Mouse (Mus musculus) left cerebral cortex, adult 18-20 months (tissue): Measurements from ENCODE around the gene Gm20695. TPM values are rescaled to one million over a fixed set of nuclear protein-coding genes. Genes with fewer than 3 reads are reported as not detected.

Source experiments
- DNase-seq, 2 experiments: peaks; one replicate each; pipeline ENCODE4 v3.0.0; 2021 to 2022; ENCODE audit warnings: low spot score in 2 of 2, mixed read lengths in 1 of 2
- total RNA-seq, 2 experiments: library from RNA; stranded (reverse); gene quantifications; 2 replicates each; pipeline ENCODE4 v1.2.3; 2021

Gm20695 gene
- total RNA-seq, 2 experiments from 2014 or later: not detected

GRCm38 (mm10) chr16:3893739-3894138 is 9.3 kb downstream of the Gm20695 start:
- no peak for DNase-seq

- no peak for DNase-seq
These were observed 10.8 kb downstream of the Gm20695 start for GRCm38 (mm10) chr16:3895173-3895792.

- DNase-seq: no peak
These were observed 11.6 kb downstream of the Gm20695 start for GRCm38 (mm10) chr16:3896046-3896445.

GRCm38 (mm10) chr16:3896553-3896952 is 12.1 kb downstream of the Gm20695 start:
- DNase-seq: no peak

- DNase-seq: no peak
These were observed 23.0 kb downstream of the Gm20695 start for GRCm38 (mm10) chr16:3907471-3907870.

GRCm38 (mm10) chr16:3908537-3909111 is 24.2 kb downstream of the Gm20695 start, which contains the start of the genes 1700037C18Rik and Cluap1:
Gene 1700037C18Rik, minus strand, starts transcription at chr16:3908689.
Gene Cluap1, plus strand, starts transcription at chr16:3908801.
- peak; percentile 91 to 92 for DNase-seq

GRCm38 (mm10) chr16:3909118-3909517 is 24.7 kb downstream of the Gm20695 start:
- DNase-seq: no peak

- no peak for DNase-seq
These were observed 36.3 kb downstream of the Gm20695 start for GRCm38 (mm10) chr16:3920756-3921155.

GRCm38 (mm10) chr16:3923515-3923914 is 39.1 kb downstream of the Gm20695 start:
- no peak for DNase-seq

- no peak for DNase-seq
These were observed 39.5 kb downstream of the Gm20695 start for GRCm38 (mm10) chr16:3923966-3924365.

- DNase-seq: no peak
These were observed 44.1 kb downstream of the Gm20695 start for GRCm38 (mm10) chr16:3928582-3928981.

GRCm38 (mm10) chr16:3929151-3929550 is 44.7 kb downstream of the Gm20695 start:
- DNase-seq: no peak

- DNase-seq: no peak
These were observed 49.1 kb downstream of the Gm20695 start for GRCm38 (mm10) chr16:3933536-3933935.

- no peak for DNase-seq
These were observed 49.6 kb downstream of the Gm20695 start for GRCm38 (mm10) chr16:3934091-3934490.

- no peak for DNase-seq
These were observed 50.3 kb downstream of the Gm20695 start for GRCm38 (mm10) chr16:3934701-3935100.

- no peak for DNase-seq
These were observed 66.7 kb downstream of the Gm20695 start for GRCm38 (mm10) chr16:3951141-3951540.

- no peak for DNase-seq
These were observed 71.9 kb downstream of the Gm20695 start for GRCm38 (mm10) chr16:3956369-3956768.

GRCm38 (mm10) chr16:3959261-3959660 is 74.8 kb downstream of the Gm20695 start:
- DNase-seq: no peak

GRCm38 (mm10) chr16:3964990-3965389 is 80.5 kb downstream of the Gm20695 start:
- no peak for DNase-seq

GRCm38 (mm10) chr16:3965534-3965933 is 81.1 kb downstream of the Gm20695 start:
- no peak for DNase-seq
